Mouse (Mus musculus) lung, embryonic 14.5 days (tissue): ENCODE measurements at regions not wholly inside any gene's neighbourhood (a gene's known extent, or its start where the extent isn't known, plus 50 kb on each side); places are given as distances from the start of the nearest gene placed in this dataset.
"Not testable (repeated sequence)": the region's sequence is repeated elsewhere in the genome, so short reads cannot be mapped to it uniquely, and the experiment has no call there.

Experiments
- ATAC-seq: fragments of 200-750 bp; cut with Nextera tagmentation; 2 replicates; pipeline ENCODE4 v1.8.0; 2017; ENCODE audit warnings: mild to moderate bottlenecking, moderate TSS enrichment, moderate library complexity; ENCODE audit not compliant: insufficient read depth
- DNase-seq: peaks from one replicate; pipeline ENCODE4 v3.0.0-alpha.2; 2015
- H3K27ac ChIP-seq: fragments of 300-500 bp; sonication (generic); 2 replicates; pipeline ENCODE4 v1.5.1; 2014; ENCODE audit warnings: low read depth, mild to moderate bottlenecking, moderate library complexity
- H3K27me3 ChIP-seq: fragments of 300-500 bp; sonication (generic); 2 replicates; pipeline ENCODE4 v1.6.1; 2014; ENCODE audit warnings: low read length, control low read depth; ENCODE audit not compliant: insufficient read depth
- H3K36me3 ChIP-seq: fragments of 300-500 bp; sonication (generic); 2 replicates; pipeline ENCODE4 v1.6.1; 2014; ENCODE audit warnings: control low read depth; ENCODE audit not compliant: insufficient read depth
- H3K4me1 ChIP-seq: fragments of 300-500 bp; sonication (generic); 2 replicates; pipeline ENCODE4 v1.6.1; 2014; ENCODE audit warnings: antibody characterized with exemption, control low read depth; ENCODE audit not compliant: insufficient read depth
- H3K4me2 ChIP-seq: fragments of 300-500 bp; sonication (generic); 2 replicates; pipeline ENCODE4 v1.6.1; 2014; ENCODE audit warnings: mild to moderate bottlenecking
- H3K4me3 ChIP-seq: fragments of 300-500 bp; sonication (generic); 2 replicates; pipeline ENCODE4 v1.5.1; 2014; ENCODE audit warnings: low read depth, low read length
- H3K9ac ChIP-seq: fragments of 300-500 bp; sonication (generic); 2 replicates; pipeline ENCODE4 v1.6.1; 2014
- H3K9me3 ChIP-seq: fragments of 300-500 bp; sonication (generic); 2 replicates; pipeline ENCODE4 v1.6.1; 2016; ENCODE audit warnings: low read depth, low read length, control low read depth
- CTCF ChIP-seq: IDR thresholded peaks from 2 replicates; pipeline ENCODE4 v1.5.1; 2016; ENCODE audit warnings: antibody characterized with exemption, low read depth
- WGBS: fragments of 180-500 bp; shearing (Covaris S2); extraction: QIAGEN DNeasy Blood & Tissue Kit; methylation state at CpG from one replicate; pipeline ENCODE4 v1.1.7; 2014; 5-methylcytosine and 5-hydroxymethylcytosine counted together

DNA sequence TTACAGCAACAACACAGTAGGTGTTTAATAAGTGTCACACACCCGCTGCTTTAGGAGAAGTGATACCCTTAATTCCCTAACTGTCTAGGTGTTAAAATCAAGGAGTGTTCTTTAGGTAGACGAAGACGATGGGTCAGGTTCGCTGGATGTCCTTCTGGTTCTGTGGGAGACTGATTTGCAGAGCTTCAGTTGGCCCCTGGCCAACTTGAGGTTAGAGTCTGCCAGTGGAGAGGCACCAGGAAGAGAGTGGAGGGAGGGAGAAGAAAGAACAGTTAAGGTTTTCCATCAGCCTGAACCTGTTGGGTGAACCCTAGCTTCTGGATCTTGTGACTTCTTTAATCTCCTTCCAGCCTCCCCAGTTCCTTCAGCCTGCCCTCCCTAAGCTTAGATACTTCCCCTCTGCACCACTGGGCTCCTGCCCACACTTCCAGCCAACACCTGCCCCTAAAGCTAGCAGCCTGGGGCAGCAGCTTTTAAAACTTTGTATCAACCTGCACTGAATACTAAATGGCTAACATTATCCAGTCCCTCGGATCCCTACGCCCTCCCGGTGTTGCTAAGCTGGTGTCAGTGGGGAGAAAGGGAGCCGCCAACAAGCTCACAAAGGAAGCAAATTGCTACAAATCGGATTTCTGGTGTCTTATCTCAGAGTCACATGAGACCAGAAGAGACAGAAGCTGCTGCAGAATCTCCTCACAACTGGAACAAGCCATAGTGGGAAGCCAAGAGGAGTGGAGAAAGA is 62.1 kb upstream of the Adgrl1 start:
- H3K27me3 ChIP-seq: no peaks in the 10 kb centered on the region
- H3K9ac ChIP-seq: no peak overlapping the region
- no peak overlapping the region for H3K4me2 ChIP-seq
- DNase-seq (peak; percentile 50), ATAC-seq (no peak)
- 41% methylated on average over 9 of the region's 9 CpGs for WGBS
- H3K36me3 ChIP-seq: no peaks in the 10 kb centered on the region
- H3K4me3 ChIP-seq: no peak overlapping the region
- no peak overlapping the region for H3K27ac ChIP-seq
- no peaks in the 10 kb centered on the region for H3K4me1 ChIP-seq
- no peaks in the 10 kb centered on the region for H3K9me3 ChIP-seq
- TF ChIP-seq CTCF: no peak

DNA sequence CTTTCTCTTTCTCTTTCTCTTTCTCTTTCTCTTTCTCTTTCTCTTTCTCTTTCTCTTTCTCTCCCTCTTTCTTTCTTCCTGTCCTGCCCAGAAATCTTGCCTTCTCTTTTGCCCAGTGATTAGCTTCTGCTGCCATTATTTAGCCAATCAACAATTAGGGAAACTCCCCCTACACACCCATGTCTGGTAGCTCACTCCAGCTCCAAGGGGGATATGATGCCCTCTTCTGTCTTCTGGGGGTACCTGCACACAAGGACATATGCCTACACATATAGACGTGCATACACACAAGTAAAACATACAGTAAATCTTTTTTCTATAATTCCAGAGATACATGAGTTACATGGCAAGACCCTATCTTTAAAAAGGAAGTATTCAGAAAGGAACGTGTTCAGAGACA is 70.1 kb upstream of the Adgrl1 start:
- H3K27ac ChIP-seq: no peak overlapping the region
- H3K9me3 ChIP-seq: no peaks in the 10 kb centered on the region
- 78% methylated on average over 2 of the region's 2 CpGs for WGBS
- H3K4me2 ChIP-seq: no peak overlapping the region
- no peaks in the 10 kb centered on the region for H3K27me3 ChIP-seq
- ATAC-seq (no peak), DNase-seq (no peak)
- H3K9ac ChIP-seq: no peak overlapping the region
- H3K4me1 ChIP-seq: no peaks in the 10 kb centered on the region
- H3K36me3 ChIP-seq: no peaks in the 10 kb centered on the region
- no peak for TF ChIP-seq CTCF
- no peak overlapping the region for H3K4me3 ChIP-seq

DNA sequence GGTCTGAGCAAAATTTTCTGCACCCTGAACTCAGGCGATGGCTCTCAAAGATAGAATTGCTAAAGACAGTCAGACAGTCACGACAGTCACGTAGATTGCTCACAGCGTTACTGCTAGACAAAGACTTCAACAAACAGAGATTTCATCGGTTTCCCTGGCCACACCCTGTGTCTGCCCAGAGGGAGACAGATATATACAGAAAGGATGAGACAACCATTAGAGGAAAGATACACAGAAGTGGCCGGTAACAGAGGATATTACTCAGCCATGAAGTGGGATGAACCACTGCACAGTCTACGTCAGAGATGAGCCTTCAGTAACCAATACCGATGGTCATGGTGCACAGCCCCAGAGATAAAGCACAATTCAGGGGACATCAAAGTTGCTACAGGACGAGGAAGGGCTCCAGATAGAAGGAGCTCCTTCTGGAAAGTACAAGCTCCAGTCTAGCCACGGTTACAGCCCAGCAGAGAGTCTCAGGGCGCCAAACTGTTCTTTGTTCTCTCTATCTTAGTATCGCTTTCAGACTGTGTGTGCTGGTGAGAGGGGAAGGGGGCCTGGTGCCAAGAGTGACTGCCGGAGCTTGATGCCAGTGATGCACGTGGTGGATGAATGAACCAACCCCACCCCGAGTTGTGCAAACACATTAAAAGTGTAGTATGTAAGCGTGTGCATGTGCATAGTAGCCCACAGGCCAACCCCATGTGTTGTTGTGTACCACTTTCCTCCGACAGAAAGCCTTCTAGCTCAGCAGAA is 74.8 kb upstream of the Adgrl1 start:
- Histone ChIP-seq H3K4me1 (no peaks in the 10 kb centered on the region), H3K9ac (no peak overlapping the region), H3K9me3 (no peaks in the 10 kb centered on the region), H3K27me3 (no peaks in the 10 kb centered on the region), H3K27ac (no peak overlapping the region), H3K4me2 (no peak overlapping the region), H3K36me3 (no peaks in the 10 kb centered on the region), H3K4me3 (no peak overlapping the region)
- 73% methylated on average over 17 of the region's 17 CpGs for WGBS
- no peak for ATAC-seq
- DNase-seq: no peak
- TF ChIP-seq CTCF: no peak

DNA sequence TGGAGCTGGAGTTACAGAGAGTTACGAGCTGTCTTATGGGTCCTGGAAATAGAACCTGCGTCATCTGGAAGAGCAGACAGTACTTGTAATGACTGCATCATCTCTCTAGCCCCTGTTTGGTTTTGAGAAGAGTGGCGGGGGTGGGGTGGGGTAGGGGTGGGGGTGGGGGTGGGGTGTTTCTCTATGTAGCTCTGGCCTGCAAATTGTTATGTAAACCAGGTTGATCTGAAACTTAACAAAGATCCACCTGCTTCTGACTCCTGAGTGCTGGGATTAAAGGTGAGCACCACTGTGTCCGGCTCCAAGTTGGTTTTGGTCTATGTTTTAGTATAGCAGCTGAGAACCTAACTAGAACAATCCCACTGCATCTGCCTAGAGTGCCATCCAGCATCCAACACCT is 78.0 kb upstream of the Adgre5 start:
- H3K9ac ChIP-seq: no peak overlapping the region
- no peaks in the 10 kb centered on the region for H3K27me3 ChIP-seq
- WGBS: 74% methylated on average over 4 of the region's 4 CpGs
- H3K27ac ChIP-seq: no peak overlapping the region
- H3K4me3 ChIP-seq: no peak overlapping the region
- no peak for TF ChIP-seq CTCF
- no peak overlapping the region for H3K4me2 ChIP-seq
- DNase-seq (no peak), ATAC-seq (no peak)
- no peaks in the 10 kb centered on the region for H3K9me3 ChIP-seq
- H3K36me3 ChIP-seq: no peaks in the 10 kb centered on the region
- no peaks in the 10 kb centered on the region for H3K4me1 ChIP-seq

DNA sequence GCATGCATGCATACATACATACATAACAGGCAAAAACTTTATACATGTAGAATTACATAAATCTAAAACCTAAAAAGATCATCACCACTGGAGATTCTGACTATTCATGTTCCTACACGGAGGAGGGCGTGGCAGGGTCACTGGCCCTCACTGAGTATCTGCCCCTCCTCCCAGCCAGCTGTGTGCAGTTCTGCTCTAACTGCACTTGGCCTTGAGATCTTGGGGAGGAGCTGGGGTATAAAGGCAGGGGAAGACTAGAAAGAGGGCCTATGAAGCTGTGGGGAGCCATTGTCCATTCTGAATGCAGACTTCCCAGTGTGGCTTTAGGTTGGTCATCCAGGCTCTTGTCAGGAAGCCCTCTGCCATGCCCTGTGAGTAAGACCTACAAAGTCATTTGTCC is 69.5 kb upstream of the Adgre5 start:
- WGBS: 65% methylated on average over 2 of the region's 2 CpGs
- no peaks in the 10 kb centered on the region for H3K36me3 ChIP-seq
- ATAC-seq: no peak
- no peaks in the 10 kb centered on the region for H3K9me3 ChIP-seq
- TF ChIP-seq CTCF: no peak
- no peak overlapping the region for H3K4me2 ChIP-seq
- no peak overlapping the region for H3K27ac ChIP-seq
- no peaks in the 10 kb centered on the region for H3K27me3 ChIP-seq
- no peak overlapping the region for H3K9ac ChIP-seq
- no peak for DNase-seq
- H3K4me3 ChIP-seq: no peak overlapping the region
- no peaks in the 10 kb centered on the region for H3K4me1 ChIP-seq

DNA sequence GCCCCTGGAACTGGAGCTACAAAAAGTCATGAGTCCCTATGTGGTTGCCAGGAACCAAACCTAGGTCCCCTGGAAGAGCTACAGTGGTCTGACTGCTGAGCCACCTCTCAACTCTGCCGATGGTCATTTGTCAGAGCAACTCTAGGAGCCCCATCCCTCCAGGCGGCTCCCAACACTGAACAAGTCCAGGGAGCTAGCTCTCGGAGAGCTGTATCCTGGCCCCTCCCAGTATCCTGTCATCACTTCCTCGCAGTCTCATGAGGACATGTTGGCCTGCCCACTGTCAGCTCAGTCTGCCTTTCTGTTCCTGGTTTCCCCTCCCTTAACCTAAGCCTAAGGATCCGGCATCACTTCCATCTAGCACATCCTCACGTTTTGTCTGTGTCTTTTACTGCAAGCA is 64.5 kb upstream of the Adgre5 start:
- no peak overlapping the region for H3K4me2 ChIP-seq
- 39% methylated on average over 6 of the region's 6 CpGs for WGBS
- H3K4me3 ChIP-seq: no peak overlapping the region
- no peak for TF ChIP-seq CTCF
- H3K27ac ChIP-seq: no peak overlapping the region
- DNase-seq: peak; percentile 63
- H3K9me3 ChIP-seq: no peaks in the 10 kb centered on the region
- H3K27me3 ChIP-seq: no peaks in the 10 kb centered on the region
- ATAC-seq: peak; percentile 52; the same call in 1 of the 2 replicates
- no peaks in the 10 kb centered on the region for H3K36me3 ChIP-seq
- H3K4me1 ChIP-seq: no peaks in the 10 kb centered on the region
- H3K9ac ChIP-seq: no peak overlapping the region

DNA sequence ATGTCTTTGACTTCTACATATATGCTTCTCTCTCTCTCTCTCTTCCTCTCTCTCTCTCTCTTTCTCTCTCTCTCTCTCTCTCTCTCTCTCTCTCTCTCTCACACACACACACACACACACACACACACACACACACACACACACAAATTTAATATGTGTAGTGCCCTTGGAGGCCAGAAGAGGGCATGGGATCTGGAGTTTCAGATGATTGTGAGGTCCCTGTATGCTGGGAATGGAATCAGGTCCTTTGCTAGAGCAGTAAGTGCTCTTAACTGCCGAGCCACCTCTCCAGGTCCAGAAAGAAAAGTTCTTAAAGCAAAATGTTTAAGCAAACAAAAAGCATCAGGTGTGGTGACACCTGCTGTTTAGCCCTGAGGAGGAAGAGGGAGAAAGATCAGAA is 62.2 kb upstream of the Adgre5 start:
- not testable (repeated sequence) for H3K9me3 ChIP-seq, H3K27me3 ChIP-seq
- DNase-seq: peak; percentile 21

More for the DNA sequence above, 62.2 kb upstream of the Adgre5 start:
- TF ChIP-seq CTCF: peak; percentile 60
- 27% methylated on average over 1 of the region's 1 CpGs for WGBS
- not testable (repeated sequence) for H3K4me2 ChIP-seq, H3K27ac ChIP-seq, H3K9ac ChIP-seq, H3K4me3 ChIP-seq, H3K4me1 ChIP-seq, ATAC-seq, H3K36me3 ChIP-seq
